Mouse (Mus musculus) CH12.LX (cell line): ENCODE results near the gene Bpifb2. TPM values are rescaled to one million over a fixed set of nuclear protein-coding genes. Genes with fewer than 3 reads are reported as not detected.

Experiments
- DNase-seq: peaks from one replicate; pipeline ENCODE4 v3.0.0-alpha.2; 2013; ENCODE audit errors: extremely low read depth
- H3K27ac ChIP-seq: 2 replicates; pipeline ENCODE4 v1.5.1; 2012; ENCODE audit warnings: low read depth, mild to moderate bottlenecking, control low read depth, moderate library complexity; ENCODE audit not compliant: insufficient read depth
- H3K27me3 ChIP-seq: replicated peaks from 2 replicates; pipeline ENCODE3; 2012; ENCODE audit warnings: inconsistent platforms
- H3K36me3 ChIP-seq, 2 experiments: replicated peaks in 1 of 2; 2 replicates each; pipeline versions ENCODE3 to v1.6.1; 2012; ENCODE audit warnings: inconsistent platforms in 1 of 2, low read length in 1 of 2, mild to moderate bottlenecking in 1 of 2, mixed read lengths in 1 of 2, moderate library complexity in 1 of 2; ENCODE audit not compliant: control insufficient read depth in 1 of 2, insufficient read depth in 1 of 2
- H3K4me1 ChIP-seq, 2 experiments: 2 replicates each; pipeline ENCODE4 v1.6.1; 2012; ENCODE audit warnings: inconsistent platforms in 1 of 2, moderate library complexity in 1 of 2; ENCODE audit not compliant: insufficient read depth in 2 of 2, control insufficient read depth in 1 of 2
- H3K4me2 ChIP-seq: 2 replicates; pipeline ENCODE4 v1.6.1; 2012; ENCODE audit warnings: low read depth, mild to moderate bottlenecking, control low read depth; ENCODE audit not compliant: poor library complexity, insufficient read depth, severe bottlenecking
- H3K4me3 ChIP-seq, 3 experiments: fragments of 150-350 bp in 1 of 3; sonication (generic) in 1 of 3; replicated peaks in 1 of 3; 2 replicates each; pipeline versions ENCODE3 to v1.5.1; 2011 to 2012; ENCODE audit warnings: low read depth in 2 of 3, low read length in 2 of 3, mild to moderate bottlenecking in 2 of 3, moderate library complexity in 2 of 3, control low read depth in 1 of 3, improper control_type of control experiment in 1 of 3, inconsistent platforms in 1 of 3, mixed read lengths in 1 of 3; ENCODE audit not compliant: poor library complexity in 1 of 3
- H3K79me2 ChIP-seq: replicated peaks from 2 replicates; pipeline ENCODE4 v1.6.1; 2012; ENCODE audit warnings: mild to moderate bottlenecking, moderate library complexity; ENCODE audit not compliant: control insufficient read depth, poor library complexity, insufficient read depth, severe bottlenecking; ENCODE audit errors: extremely low read depth
- H3K9ac ChIP-seq: 2 replicates; pipeline ENCODE4 v1.6.1; 2012; ENCODE audit warnings: low read depth, mild to moderate bottlenecking, control low read depth, moderate library complexity; ENCODE audit not compliant: insufficient read depth
- H3K9me3 ChIP-seq: replicated peaks from 2 replicates; pipeline ENCODE3; 2012; ENCODE audit warnings: low read length, inconsistent platforms, mixed read lengths
- CHD1 ChIP-seq: IDR thresholded peaks from 2 replicates; pipeline ENCODE4 v1.6.1; 2012; ENCODE audit warnings: low read depth, low read length, improper control_type of control experiment, inconsistent platforms
- CTCF ChIP-seq, 2 experiments: IDR thresholded peaks in 1 of 2; conservative IDR thresholded peaks in 1 of 2; 2 replicates each; pipeline ENCODE4 v1.5.1; 2011 to 2012; ENCODE audit warnings: low read depth in 2 of 2, low read length in 2 of 2, improper control_type of control experiment in 1 of 2, inconsistent platforms in 1 of 2, mild to moderate bottlenecking in 1 of 2, moderate library complexity in 1 of 2
- ETS1 ChIP-seq: conservative IDR thresholded peaks from 2 replicates; pipeline ENCODE4 v1.6.1; 2012; ENCODE audit warnings: low read depth, mild to moderate bottlenecking, inconsistent platforms, low read length, improper control_type of control experiment, moderate library complexity
- HCFC1 ChIP-seq: IDR thresholded peaks from 2 replicates; pipeline ENCODE4 v1.6.1; 2012; ENCODE audit warnings: low read depth, mild to moderate bottlenecking, inconsistent platforms, low read length, improper control_type of control experiment
- IRF4 ChIP-seq: IDR thresholded peaks from 2 replicates; pipeline ENCODE4 v1.6.1; 2014; ENCODE audit warnings: low read depth, mild to moderate bottlenecking, inconsistent platforms, low read length, improper control_type of control experiment
- MAX ChIP-seq: IDR thresholded peaks from 2 replicates; pipeline ENCODE4 v1.6.1; 2011; ENCODE audit warnings: low read length, improper control_type of control experiment
- MYC ChIP-seq: IDR thresholded peaks from 2 replicates; pipeline ENCODE4 v1.6.1; 2011; ENCODE audit warnings: low read depth, mild to moderate bottlenecking, improper control_type of control experiment, low read length
- NELFE ChIP-seq: IDR thresholded peaks from 2 replicates; pipeline ENCODE4 v1.6.1; 2011; ENCODE audit warnings: low read depth, low read length, improper control_type of control experiment
- NRF1 ChIP-seq: IDR thresholded peaks from 2 replicates; pipeline ENCODE4 v1.6.1; 2014; ENCODE audit warnings: low read depth, mild to moderate bottlenecking, inconsistent platforms, low read length, improper control_type of control experiment, moderate library complexity
- PAX5 ChIP-seq: IDR thresholded peaks from 2 replicates; pipeline ENCODE4 v1.6.1; 2012; ENCODE audit warnings: low read length, inconsistent platforms, mixed read lengths
- POLR2AphosphoS2 ChIP-seq: IDR thresholded peaks from 2 replicates; pipeline ENCODE4 v1.6.1; 2011; ENCODE audit warnings: low read depth, low read length, improper control_type of control experiment
- RAD21 ChIP-seq: IDR thresholded peaks from 2 replicates; pipeline ENCODE4 v1.6.1; 2011; ENCODE audit warnings: low read depth, mild to moderate bottlenecking, low read length, improper control_type of control experiment, moderate library complexity
- RCOR1 ChIP-seq: conservative IDR thresholded peaks from 2 replicates; pipeline ENCODE4 v1.6.1; 2012; ENCODE audit warnings: low read depth, mild to moderate bottlenecking, inconsistent platforms, low read length, improper control_type of control experiment
- SIN3A ChIP-seq: IDR thresholded peaks from 2 replicates; pipeline ENCODE4 v1.6.1; 2012; ENCODE audit warnings: low read length, improper control_type of control experiment, inconsistent platforms
- SMC3 ChIP-seq: IDR thresholded peaks from 2 replicates; pipeline ENCODE4 v1.6.1; 2011; ENCODE audit warnings: low read depth, low read length, improper control_type of control experiment
- TBP ChIP-seq: conservative IDR thresholded peaks from 2 replicates; pipeline ENCODE4 v1.6.1; 2011; ENCODE audit warnings: low read depth, low read length, improper control_type of control experiment
- UBTF ChIP-seq: IDR thresholded peaks from 2 replicates; pipeline ENCODE4 v1.6.1; 2012; ENCODE audit warnings: low read depth, mild to moderate bottlenecking, inconsistent platforms, low read length, improper control_type of control experiment, moderate library complexity
- ZKSCAN1 ChIP-seq: IDR thresholded peaks from 2 replicates; pipeline ENCODE4 v1.6.1; 2012; ENCODE audit warnings: low read depth, inconsistent platforms, low read length, improper control_type of control experiment, borderline replicate concordance
- ZMIZ1 ChIP-seq: IDR thresholded peaks from 2 replicates; pipeline ENCODE4 v1.6.1; 2012; ENCODE audit warnings: low read depth, mild to moderate bottlenecking, inconsistent platforms, low read length, improper control_type of control experiment
- dilution Hi-C: fragments of 300-500 bp; cut with MboI; formaldehyde crosslinking; loops from 2 replicates; pipeline ENCODE4 v1.14.3; 2020; ENCODE audit warnings: low sequenced_read_pairs; ENCODE audit not compliant: extremely low pct_unique_long_range_greater_than_20kb, extremely low pct_ligation_motif_present
- in situ Hi-C: fragments of 300-500 bp; cut with MboI; formaldehyde crosslinking; loops from 3 replicates; pipeline ENCODE4 v1.14.3; 2019; ENCODE audit warnings: low sequenced_read_pairs, low pct_ligation_motif_present, low pct_unique_long_range_greater_than_20kb, mixed read lengths
- polyA plus RNA-seq: library from polyadenylated mRNA; unstranded; fragments of >175 nt; gene quantifications from 2 replicates; pipeline ENCODE4 v1.2.1, GENCODE M21; 2012; ENCODE audit warnings: low read depth; ENCODE audit not compliant: insufficient read length
- total RNA-seq, 2 experiments: library from RNA; depleted of rRNA; stranded (reverse); fragments of 300-350 nt in 1 of 2; fragments of >200 nt in 1 of 2; gene quantifications; 2 replicates each; pipeline ENCODE4 v1.2.3; 2012 to 2014

The Bpifb2 gene
- total and polyA plus RNA-seq, 3 experiments: not detected

- H3K4me2 ChIP-seq: no peak overlapping the region
- no peaks in the 10 kb centered on the region for H3K36me3 ChIP-seq
- TF ChIP-seq UBTF (no peak), ZKSCAN1 (no peak), ETS1 (no peak), PAX5 (no peak), RCOR1 (no peak), SIN3A (no peak), MYC (no peak), CHD1 (no peak), TBP (no peak), HCFC1 (no peak), NRF1 (no peak), RAD21 (no peak), MAX (no peak), ZMIZ1 (no peak), POLR2AphosphoS2 (no peak), NELFE (no peak)
- no peaks in the 10 kb centered on the region for H3K79me2 ChIP-seq
- no peaks in the 10 kb centered on the region for H3K4me1 ChIP-seq
- H3K4me3 ChIP-seq: no peak overlapping the region
- no peak overlapping the region for H3K27ac ChIP-seq
- dilution Hi-C loops: no loop called here
- in situ Hi-C loops: no loop called here
- H3K9ac ChIP-seq: no peak overlapping the region
- H3K27me3 ChIP-seq: peaks cover 99% of the 10 kb centered on the region
- no peak for DNase-seq
- no peaks in the 10 kb centered on the region for H3K9me3 ChIP-seq
These were observed 46.4 kb downstream of the Bpifb2 start for GRCm38 (mm10) chr2:153921246-153921645.

GRCm38 (mm10) chr2:153929871-153930413 lies 55.1 kb downstream of the Bpifb2 start:
- no peaks in the 10 kb centered on the region for H3K36me3 ChIP-seq
- no peak overlapping the region for H3K9ac ChIP-seq
- DNase-seq: peak; percentile 47
- dilution Hi-C loops: no loop called here
- TF ChIP-seq CTCF (conservative IDR thresholded peaks at IDR 0.05 in 1 of 2, IDR thresholded peaks at IDR 0.05 in 1 of 2; ENCODE audit: low read depth in 2 of 2, low read length in 2 of 2) (peak; percentile 80 to 84), SMC3 (peak; percentile 87), RAD21 (peak; percentile 49), IRF4 (no peak)
- H3K79me2 ChIP-seq: no peaks in the 10 kb centered on the region
- H3K4me1 ChIP-seq: no peaks in the 10 kb centered on the region
- no peak overlapping the region for H3K4me2 ChIP-seq
- H3K4me3 ChIP-seq: no peak overlapping the region
- H3K9me3 ChIP-seq: no peaks in the 10 kb centered on the region
- peaks cover 96% of the 10 kb centered on the region for H3K27me3 ChIP-seq
- no peak overlapping the region for H3K27ac ChIP-seq
- in situ Hi-C loops: loop anchor here (10.0 kb wide), 1 partner anchor 115 kb away; no protein-coding TSS in a partner anchor
